Mouse (Mus musculus) embryonic stem cell, embryonic (primary cell): Measurements from ENCODE around the gene Mpv17.

ENCODE experiments used
- CTCF ChIA-PET, 4 experiments: fragments of 300-600 bp in 2 of 4; fragments of 350-600 bp in 2 of 4; sonication (Branson Sonifier 250); formaldehyde crosslinking; loops; one replicate each; lab custom pipeline; 2022; ENCODE audit warnings: inconsistent platforms in 2 of 4; lab: Charles Lee
- POLR2A ChIA-PET, 4 experiments: fragments of 300-600 bp in 2 of 4; fragments of 350-600 bp in 2 of 4; sonication (Branson Sonifier 250); formaldehyde crosslinking; loops; one replicate each; lab custom pipeline; 2022; ENCODE audit warnings: antibody characterized with exemption in 4 of 4, inconsistent platforms in 1 of 4; lab: Charles Lee

Mpv17 gene

GRCm38 (mm10) chr5:31154152-31154553 is at the start of gene Mpv17:
TSS of gene Mpv17 (minus strand) at chr5:31154251.
- CTCF ChIA-PET = interaction anchor here in 2 of 4 experiments (0.5 to 0.6 kb wide), 3 partner anchors 106 to 239 kb away, joined by 3 to 5 read pairs (median 4); partner anchors contain the start of gene Slc5a6 (in 1 of the 2)
- POLR2A ChIA-PET = interaction anchor here (0.7 to 11.5 kb wide), 39 partner anchors 8 to 247 kb away, joined by 3 to 141 read pairs (median 5); partner anchors contain the start of genes Ucn (in 3 of the 4), Cad (in 2 of the 4), Eif2b4 (in 2 of the 4) and Gm29609 (in 2 of the 4)

- ChIA-PET POLR2A (interaction anchor here (0.7 to 17.9 kb wide), 35 partner anchors 4 to 316 kb away, joined by 3 to 263 read pairs (median 7); partner anchors contain the start of genes Gm29609 (in 4 of the 4), Gtf3c2 (in 4 of the 4), Eif2b4 (in 3 of the 4) and Snx17 (in 3 of the 4)), CTCF (interaction anchor here in 3 of 4 experiments (0.7 to 2.2 kb wide), 5 partner anchors 10 to 18 kb away, joined by 3 to 13 read pairs (median 5); partner anchors contain the start of genes Eif2b4 (in 1 of the 3), Ppm1g (in 1 of the 3) and Snx17 (in 1 of the 3))
These were observed 48.9 kb upstream of the Mpv17 start for GRCm38 (mm10) chr5:31202933-31203332.

GRCm38 (mm10) chr5:31201742-31202590 is 47.9 kb upstream of the Mpv17 start, which contains the start of gene Zfp513:
TSS of gene Zfp513 (minus strand) at chr5:31202303.
- CTCF ChIA-PET = interaction anchor here in 3 of 4 experiments (0.7 to 2.2 kb wide), 9 partner anchors 10 to 154 kb away, joined by 3 to 13 read pairs (median 3); partner anchors contain the start of genes Ppm1g (in 2 of the 3), Atraid (in 1 of the 3), Eif2b4 (in 1 of the 3) and Snx17 (in 1 of the 3)
- POLR2A ChIA-PET = interaction anchor here (0.6 to 17.9 kb wide), 81 partner anchors 4 to 1257 kb away, joined by 3 to 263 read pairs (median 4); partner anchors contain the start of genes Eif2b4 (in 4 of the 4), Gm29609 (in 4 of the 4), Gtf3c2 (in 4 of the 4) and Snx17 (in 4 of the 4)

GRCm38 (mm10) chr5:31201042-31201741 is 47.1 kb upstream of the Mpv17 start:
- ChIA-PET CTCF (interaction anchor here in 1 of 4 experiments (0.6 to 2.2 kb wide), 3 partner anchors 9 to 80 kb away, joined by 3 to 13 read pairs (median 8); partner anchors contain the start of genes Eif2b4 and Snx17), POLR2A (interaction anchor here (0.6 to 17.9 kb wide), 44 partner anchors 4 to 326 kb away, joined by 3 to 263 read pairs (median 6); partner anchors contain the start of genes Gm29609 (in 4 of the 4), Gtf3c2 (in 4 of the 4), Eif2b4 (in 3 of the 4) and Snx17 (in 3 of the 4))

- ChIA-PET POLR2A (interaction anchor here (0.6 to 17.9 kb wide), 17 partner anchors 3 to 301 kb away, joined by 3 to 263 read pairs (median 14); partner anchors contain the start of genes Eif2b4 (in 2 of the 4), Gm29609 (in 2 of the 4), Gtf3c2 (in 2 of the 4) and Snx17 (in 2 of the 4)), CTCF (interaction anchor here in 2 of 4 experiments (0.6 to 1.0 kb wide), 2 partner anchors 59 to 79 kb away, joined by 3 read pairs; no protein-coding TSS in a partner anchor)
These were observed 46.3 kb upstream of the Mpv17 start for GRCm38 (mm10) chr5:31200327-31200768.

- POLR2A ChIA-PET = interaction anchor here in 2 of 4 experiments (1.9 to 17.9 kb wide), 10 partner anchors 2 to 152 kb away, joined by 7 to 263 read pairs (median 72); partner anchors contain the start of genes Eif2b4 (in 2 of the 2), Gm29609 (in 2 of the 2), Gtf3c2 (in 2 of the 2) and Snx17 (in 2 of the 2)
- CTCF ChIA-PET = interaction anchor here in 1 of 4 experiments (1.0 kb wide), 1 partner anchor 59 kb away, joined by 3 read pairs; no protein-coding TSS in a partner anchor
These were observed 45.8 kb upstream of the Mpv17 start for GRCm38 (mm10) chr5:31199893-31200292.

- ChIA-PET POLR2A (interaction anchor here in 2 of 4 experiments (1.7 to 17.9 kb wide), 10 partner anchors 2 to 151 kb away, joined by 5 to 263 read pairs (median 62); partner anchors contain the start of genes Gm29609 (in 2 of the 2), Gtf3c2 (in 2 of the 2), Atraid (in 1 of the 2) and Eif2b4 (in 1 of the 2)), CTCF (interaction anchor here in 1 of 4 experiments (1.0 kb wide), 1 partner anchor 58 kb away, joined by 3 read pairs; no protein-coding TSS in a partner anchor)
These were observed 45.4 kb upstream of the Mpv17 start for GRCm38 (mm10) chr5:31199321-31199892.

- POLR2A ChIA-PET = interaction anchor here in 2 of 4 experiments (0.7 to 17.9 kb wide), 18 partner anchors 1 to 151 kb away, joined by 3 to 263 read pairs (median 6); partner anchors contain the start of genes Gm29609 (in 2 of the 2), Gtf3c2 (in 2 of the 2), Atraid (in 1 of the 2) and Eif2b4 (in 1 of the 2)
- CTCF ChIA-PET = no interaction called here
These were observed 44.7 kb upstream of the Mpv17 start for GRCm38 (mm10) chr5:31198616-31199320.

GRCm38 (mm10) chr5:31198170-31198569 is 44.1 kb upstream of the Mpv17 start:
- ChIA-PET CTCF (no interaction called here), POLR2A (interaction anchor here in 2 of 4 experiments (0.6 to 17.1 kb wide), 18 partner anchors 8 to 150 kb away, joined by 3 to 263 read pairs (median 5); partner anchors contain the start of genes Gm29609 (in 2 of the 2), Gtf3c2 (in 2 of the 2), Atraid (in 1 of the 2) and Mpv17 (in 1 of the 2))

GRCm38 (mm10) chr5:31197072-31197471 is 43.0 kb upstream of the Mpv17 start:
- CTCF ChIA-PET = interaction anchor here in 1 of 4 experiments (1.2 kb wide), 1 partner anchor 19 kb away, joined by 3 read pairs; no protein-coding TSS in a partner anchor
- POLR2A ChIA-PET = interaction anchor here (0.6 to 17.1 kb wide), 19 partner anchors 10 to 149 kb away, joined by 3 to 263 read pairs (median 6); partner anchors contain the start of genes Gm29609 (in 2 of the 4), Gtf3c2 (in 2 of the 4), Atraid (in 1 of the 4) and Cad (in 1 of the 4)

GRCm38 (mm10) chr5:31196207-31196606 is 42.2 kb upstream of the Mpv17 start:
- POLR2A ChIA-PET = interaction anchor here in 2 of 4 experiments (0.8 to 17.1 kb wide), 20 partner anchors 8 to 309 kb away, joined by 3 to 263 read pairs (median 6); partner anchors contain the start of genes Gm29609 (in 2 of the 2), Gtf3c2 (in 2 of the 2), Trim54 (in 2 of the 2) and Atraid (in 1 of the 2)

GRCm38 (mm10) chr5:31195671-31196070 is 41.6 kb upstream of the Mpv17 start:
- POLR2A ChIA-PET = interaction anchor here in 2 of 4 experiments (0.7 to 17.1 kb wide), 21 partner anchors 9 to 308 kb away, joined by 3 to 263 read pairs (median 5); partner anchors contain the start of genes Gm29609 (in 2 of the 2), Gtf3c2 (in 2 of the 2), Atraid (in 1 of the 2) and Fndc4 (in 1 of the 2)
- CTCF ChIA-PET = interaction anchor here in 2 of 4 experiments (0.5 to 1.2 kb wide), 2 partner anchors 20 to 23 kb away, joined by 3 to 4 read pairs; no protein-coding TSS in a partner anchor

More at GRCm38 (mm10) chr5:31196207-31196606, 42.2 kb upstream of the Mpv17 start:
- CTCF ChIA-PET = interaction anchor here in 2 of 4 experiments (0.6 to 1.2 kb wide), 3 partner anchors 20 to 36 kb away, joined by 3 to 4 read pairs (median 3); no protein-coding TSS in a partner anchor

- POLR2A ChIA-PET = interaction anchor here (0.6 to 17.1 kb wide), 29 partner anchors 7 to 1264 kb away, joined by 3 to 263 read pairs (median 6); partner anchors contain the start of genes Gm29609 (in 3 of the 4), Gtf3c2 (in 3 of the 4), Ppm1g (in 2 of the 4) and Zfp513 (in 2 of the 4)
- CTCF ChIA-PET = interaction anchor here in 2 of 4 experiments (0.5 kb wide), 2 partner anchors 24 to 1588 kb away, joined by 3 to 4 read pairs; no protein-coding TSS in a partner anchor
These were observed 40.7 kb upstream of the Mpv17 start for GRCm38 (mm10) chr5:31194486-31195485.
